ENCODE assay signal across 8 mouse cellular contexts in genomic region chr8:70672325-70673078, GRCm38 (mm10). TPM values are rescaled to one million over a fixed set of nuclear protein-coding genes. Genes with fewer than 3 reads are reported as not detected.
A peak's percentile ranks its signal among the peaks of the same experiment; 100 is the strongest.
DNase-seq lines count a peak whose midpoint lies in the region; ATAC-seq and TF ChIP-seq lines count a peak whose summit lies in the region.

No protein-coding gene starts in this region.

- WGBS in heart, embryonic 10.5 days: 38% methylated on average over 19 of the region's 19 CpGs
- 37% methylated on average over 19 of the region's 19 CpGs for WGBS in forebrain, embryonic 14.5 days

- no peaks in the 10 kb centered on the region for H3K27me3 ChIP-seq in heart, embryonic 10.5 days (ENCODE audit: insufficient read depth, poor library complexity, severe bottlenecking)
- no peaks in the 10 kb centered on the region for H3K27me3 ChIP-seq in CH12.LX (replicated peaks)
- no peaks in the 10 kb centered on the region for H3K27me3 ChIP-seq in forebrain, embryonic 14.5 days (replicated peaks; ENCODE audit: control insufficient read depth, insufficient read depth, low read length)

- TF ChIP-seq RAD21 in CH12.LX (IDR thresholded peaks at IDR 0.05; ENCODE audit: low read depth, low read length): no peak; the same call in 1 of the 2 replicates

- ATAC-seq in forebrain, embryonic 14.5 days: no peak

- DNase-seq in heart, embryonic 10.5 days (ENCODE audit: low spot score): no peak
- no peak for DNase-seq in heart, postnatal 14 days
- no peak for DNase-seq in CH12.LX (ENCODE audit: extremely low read depth)
- no peak for DNase-seq in forebrain, embryonic 14.5 days (ENCODE audit: low spot score)
- DNase-seq in lung, postnatal 10 days: peak; percentile 17
- DNase-seq in urinary bladder, postnatal 25 days (ENCODE audit: low spot score): no peak
- DNase-seq in thymus, postnatal 36 days: no peak
- DNase-seq in right cerebral cortex, adult 2 months (ENCODE audit: low spot score in 2 of 2): no peak

- H3K9ac ChIP-seq in CH12.LX (ENCODE audit: insufficient read depth, low read depth): peak overlapping the region; percentile 71
- peak overlapping the region; percentile 66 for H3K9ac ChIP-seq in forebrain, embryonic 14.5 days (ENCODE audit: low read length)

- H3K27ac ChIP-seq in heart, embryonic 10.5 days: peak overlapping the region; percentile 95
- peak overlapping the region; percentile 30; the same call in 1 of the 2 replicates for H3K27ac ChIP-seq in CH12.LX (ENCODE audit: insufficient read depth, low read depth)
- peak overlapping the region; percentile 87 for H3K27ac ChIP-seq in forebrain, embryonic 14.5 days (ENCODE audit: low read depth, low read length)

- no peak for TF ChIP-seq EP300 in CH12.LX (IDR thresholded peaks at IDR 0.05; ENCODE audit: low read length)

- H3K4me1 ChIP-seq in heart, embryonic 10.5 days: peaks cover 25% of the 10 kb centered on the region
- peaks cover 24 to 45% of the 10 kb centered on the region in 2 experiments for H3K4me1 ChIP-seq in CH12.LX (ENCODE audit: control insufficient read depth in 1 of 2, insufficient read depth in 2 of 2)
- H3K4me1 ChIP-seq in forebrain, embryonic 14.5 days (ENCODE audit: control insufficient read depth, insufficient read depth, low read length): peaks cover 10% of the 10 kb centered on the region

- intact Hi-C loops in heart, postnatal 14 days (cut with DNase I): loop anchor here (1.0 kb wide), 1 partner anchor 28 kb away; no protein-coding TSS in a partner anchor

- dilution Hi-C loops in CH12.LX (cut with MboI; ENCODE audit: extremely low pct_ligation_motif_present, extremely low pct_unique_long_range_greater_than_20kb, low sequenced_read_pairs): no loop called here

- in situ Hi-C loops in CH12.LX (cut with MboI; ENCODE audit: low pct_ligation_motif_present, low pct_unique_long_range_greater_than_20kb, low sequenced_read_pairs): no loop called here

- H3K9me3 ChIP-seq in heart, embryonic 10.5 days: no peaks in the 10 kb centered on the region
- H3K9me3 ChIP-seq in CH12.LX (replicated peaks; ENCODE audit: low read length): peaks cover 4% of the 10 kb centered on the region
- H3K9me3 ChIP-seq in forebrain, embryonic 14.5 days (replicated peaks; ENCODE audit: control insufficient read depth, low read length): no peaks in the 10 kb centered on the region

- peak overlapping the region; percentile 67 for H3K4me2 ChIP-seq in CH12.LX (ENCODE audit: insufficient read depth, low read depth, poor library complexity, severe bottlenecking)
- peak overlapping the region; percentile 49 for H3K4me2 ChIP-seq in forebrain, embryonic 14.5 days (ENCODE audit: low read length)

- peak in 1 of 2 experiments; percentile 23; a peak in 2 of 4 replicates for TF ChIP-seq CTCF in CH12.LX (conservative IDR thresholded peaks at IDR 0.05 in 1 of 2, IDR thresholded peaks at IDR 0.05 in 1 of 2; ENCODE audit: low read depth in 2 of 2, low read length in 2 of 2)

- peaks cover 11% of the 10 kb centered on the region for H3K36me3 ChIP-seq in heart, embryonic 10.5 days
- H3K36me3 ChIP-seq in CH12.LX (replicated peaks in 1 of 2; ENCODE audit: control insufficient read depth in 1 of 2, insufficient read depth in 1 of 2, low read length in 1 of 2): peaks cover 11 to 12% of the 10 kb centered on the region in 2 experiments
- H3K36me3 ChIP-seq in forebrain, embryonic 14.5 days (ENCODE audit: control insufficient read depth, insufficient read depth, low read length): peaks cover 3% of the 10 kb centered on the region; the same call in 1 of the 2 replicates

- peaks cover 16% of the 10 kb centered on the region for H3K79me2 ChIP-seq in CH12.LX (replicated peaks; ENCODE audit: control insufficient read depth, extremely low read depth, insufficient read depth, poor library complexity, severe bottlenecking)

- peak overlapping the region; percentile 69 for H3K4me3 ChIP-seq in heart, embryonic 10.5 days
- peak overlapping the region; percentile 41 to 67 (median 47) for H3K4me3 ChIP-seq in CH12.LX (replicated peaks in 1 of 3; ENCODE audit: low read depth in 2 of 3, low read length in 2 of 3, poor library complexity in 1 of 3)
- peak overlapping the region; percentile 62 for H3K4me3 ChIP-seq in forebrain, embryonic 14.5 days (ENCODE audit: low read depth, low read length)

- TF ChIP-seq POLR2A in CH12.LX (IDR thresholded peaks at IDR 0.05; ENCODE audit: low read depth, low read length): no peak

TF ChIP-seq in CH12.LX, 34 proteins besides CTCF, POLR2A, EP300 and RAD21:
- no peak for TF ChIP-seq MEF2A (IDR thresholded peaks at IDR 0.05; ENCODE audit: borderline replicate concordance, low read depth, low read length)
- no peak for TF ChIP-seq TBP (conservative IDR thresholded peaks at IDR 0.05; ENCODE audit: low read depth, low read length)
- no peak for TF ChIP-seq RCOR1 (conservative IDR thresholded peaks at IDR 0.05; ENCODE audit: low read depth, low read length)
- no peak for TF ChIP-seq CHD2 (IDR thresholded peaks at IDR 0.05; ENCODE audit: low read length)
- TF ChIP-seq JUND (conservative IDR thresholded peaks at IDR 0.05; ENCODE audit: low read depth, low read length): no peak
- no peak for TF ChIP-seq USF2 (conservative IDR thresholded peaks at IDR 0.05; ENCODE audit: low read depth, low read length)
- no peak for TF ChIP-seq SMC3 (IDR thresholded peaks at IDR 0.05; ENCODE audit: low read depth, low read length)
TF ChIP-seq in CH12.LX: peak in this region for 0.

RNA-seq across cellular contexts. Expression of gene Lsm4, which starts 0.5 kb away (rescaled TPM):
- polyA plus RNA-seq in heart, embryonic 10.5 days (2016; fragmentation: Nextera tagmentation; extraction: Ambion mirVana): 344 and 410 TPM in 2 replicates
- total RNA-seq in heart, postnatal 14 days (2021): 10 to 100 TPM; 75.0 to 76.5 TPM
- 135 and 168 TPM in 2 replicates for total RNA-seq in CH12.LX (2012; rRNA removed)
- 134 and 143 TPM in 2 replicates for total RNA-seq in CH12.LX (2014; rRNA removed)
- 240 and 256 TPM in 2 replicates for polyA plus RNA-seq in CH12.LX (2012; ENCODE audit: insufficient read length, low read depth)
- 200 and 220 TPM in 2 replicates for polyA plus RNA-seq in forebrain, embryonic 14.5 days (2014; fragmentation: Nextera tagmentation; extraction: Ambion mirVana)

RNA-seq across cellular contexts. Expression of gene Pgpep1, which starts 12.3 kb away (rescaled TPM):
- polyA plus RNA-seq in heart, embryonic 10.5 days (2016; fragmentation: Nextera tagmentation; extraction: Ambion mirVana): 38.0 and 42.0 TPM in 2 replicates
- 10 to 100 TPM; 38.4 to 46.8 TPM for total RNA-seq in heart, postnatal 14 days (2021)
- total RNA-seq in CH12.LX (2012; rRNA removed) (15.2 and 22.9 TPM in 2 replicates), CH12.LX (2014; rRNA removed) (10.3 and 12.3 TPM in 2 replicates)
- polyA plus RNA-seq in CH12.LX (2012; ENCODE audit: insufficient read length, low read depth): 30.0 and 35.1 TPM in 2 replicates
- 85.7 and 101 TPM in 2 replicates for polyA plus RNA-seq in forebrain, embryonic 14.5 days (2014; fragmentation: Nextera tagmentation; extraction: Ambion mirVana)

RNA-seq across cellular contexts. Expression of gene Jund, which starts 26.2 kb away (rescaled TPM):
- polyA plus RNA-seq in heart, embryonic 10.5 days (2016; fragmentation: Nextera tagmentation; extraction: Ambion mirVana): 76.3 and 116 TPM in 2 replicates
- 100 to 1,000 TPM; 159 to 162 TPM for total RNA-seq in heart, postnatal 14 days (2021)
- total RNA-seq in CH12.LX (2012; rRNA removed) (279 and 287 TPM in 2 replicates), CH12.LX (2014; rRNA removed) (147 and 191 TPM in 2 replicates)
- polyA plus RNA-seq in CH12.LX (2012; ENCODE audit: insufficient read length, low read depth): 255 and 283 TPM in 2 replicates
- polyA plus RNA-seq in forebrain, embryonic 14.5 days (2014; fragmentation: Nextera tagmentation; extraction: Ambion mirVana): 87.2 and 94.0 TPM in 2 replicates

RNA-seq across cellular contexts. Expression of gene Iqcn, which starts 30.8 kb away (rescaled TPM):
- polyA plus RNA-seq in heart, embryonic 10.5 days (2016; fragmentation: Nextera tagmentation; extraction: Ambion mirVana): not detected in 2 replicates
- under 1 TPM; 0.10 to 0.12 TPM for total RNA-seq in heart, postnatal 14 days (2021)
- not detected in 2 replicates for total RNA-seq in CH12.LX (2012; rRNA removed)
- total RNA-seq in CH12.LX (2014; rRNA removed): not detected in 2 replicates
- 0.07 TPM in 1 of 2 replicates, not detected in the other for polyA plus RNA-seq in CH12.LX (2012; ENCODE audit: insufficient read length, low read depth)
- polyA plus RNA-seq in forebrain, embryonic 14.5 days (2014; fragmentation: Nextera tagmentation; extraction: Ambion mirVana): 0.06 and 0.10 TPM in 2 replicates

RNA-seq across cellular contexts. Expression of gene Gdf15, which starts 40.2 kb away (rescaled TPM):
- 0.43 and 1.6 TPM in 2 replicates for polyA plus RNA-seq in heart, embryonic 10.5 days (2016; fragmentation: Nextera tagmentation; extraction: Ambion mirVana)
- 1 to 10 TPM in 1 of 2 experiments, under 1 TPM in 1; 0.41 to 1.6 TPM for total RNA-seq in heart, postnatal 14 days (2021)
- total RNA-seq in CH12.LX (2012; rRNA removed): 0.21 TPM in 1 of 2 replicates, not detected in the other
- total RNA-seq in CH12.LX (2014; rRNA removed): not detected in 2 replicates
- polyA plus RNA-seq in CH12.LX (2012; ENCODE audit: insufficient read length, low read depth): 0.16 TPM in 1 of 2 replicates, not detected in the other
- polyA plus RNA-seq in forebrain, embryonic 14.5 days (2014; fragmentation: Nextera tagmentation; extraction: Ambion mirVana): 0.16 and 0.20 TPM in 2 replicates

Comparison
In these comparisons a context has a peak if more than half of its experiments do, and no peak if none do; other contexts are left out.
1. H3K27ac ChIP-seq: peak in every context shown above with its lines; median percentile 95 in heart, embryonic 10.5 days; 87 in forebrain, embryonic 14.5 days; 30 in CH12.LX.